Mouse (Mus musculus) NIH3T3 (cell line): Measurements from ENCODE around the gene Mtf1.

Source experiments
- DNase-seq: peaks from one replicate; pipeline ENCODE4 v3.0.0-alpha.2; 2012; ENCODE audit warnings: low read depth

Mtf1 gene

GRCm38 (mm10) chr4:124802309-124803260 lies 681 bp downstream of the Mtf1 start:
- peak; percentile 98 for DNase-seq

- DNase-seq, result no peak
Measured at GRCm38 (mm10) chr4:124803406-124803805, 1.5 kb downstream of the Mtf1 start.

- no peak for DNase-seq
Measured at GRCm38 (mm10) chr4:124808511-124808910, 6.6 kb downstream of the Mtf1 start.

- DNase-seq, result no peak
Measured at GRCm38 (mm10) chr4:124809136-124809883, 7.4 kb downstream of the Mtf1 start.

GRCm38 (mm10) chr4:124810056-124810455 lies 8.2 kb downstream of the Mtf1 start:
- no peak for DNase-seq

- DNase-seq, result no peak
Measured at GRCm38 (mm10) chr4:124811347-124811975, 9.6 kb downstream of the Mtf1 start.

GRCm38 (mm10) chr4:124815901-124816300 lies 14.0 kb downstream of the Mtf1 start:
- DNase-seq, result no peak

GRCm38 (mm10) chr4:124817803-124818202 lies 15.9 kb downstream of the Mtf1 start:
- DNase-seq, result peak; percentile 90

- no peak for DNase-seq
Measured at GRCm38 (mm10) chr4:124818832-124819231, 16.9 kb downstream of the Mtf1 start.

GRCm38 (mm10) chr4:124824967-124825366 lies 23.1 kb downstream of the Mtf1 start:
- DNase-seq, result no peak

GRCm38 (mm10) chr4:124825371-124825965 lies 23.6 kb downstream of the Mtf1 start:
- DNase-seq, result no peak

- DNase-seq, result peak; percentile 65
Measured at GRCm38 (mm10) chr4:124829671-124830070, 27.8 kb downstream of the Mtf1 start.

GRCm38 (mm10) chr4:124832796-124833195 lies 30.9 kb downstream of the Mtf1 start:
- no peak for DNase-seq

GRCm38 (mm10) chr4:124838035-124838700 lies 36.3 kb downstream of the Mtf1 start:
- DNase-seq, result no peak

- peak; percentile 38 for DNase-seq
Measured at GRCm38 (mm10) chr4:124840998-124841397, 39.1 kb downstream of the Mtf1 start.

- DNase-seq, result peak; percentile 53
Measured at GRCm38 (mm10) chr4:124843493-124843892, 41.6 kb downstream of the Mtf1 start.

- DNase-seq, result peak; percentile 91
Measured at GRCm38 (mm10) chr4:124847573-124847972, 45.7 kb downstream of the Mtf1 start.

GRCm38 (mm10) chr4:124849631-124850260 lies 47.8 kb downstream of the Mtf1 start:
- DNase-seq, result peak; percentile 76

- DNase-seq, result peak; percentile 98
Measured at GRCm38 (mm10) chr4:124850261-124850913, 48.5 kb downstream of the Mtf1 start, which contains the start of gene Yrdc. Gene Yrdc, plus strand, starts transcription at chr4:124850679.

- peak; percentile 87 for DNase-seq
Measured at GRCm38 (mm10) chr4:124850933-124851658, 49.2 kb downstream of the Mtf1 start, which contains the start of gene 1110065P20Rik. Gene 1110065P20Rik, minus strand, starts transcription at chr4:124851196.
